Mouse (Mus musculus): ENCODE measurements around the gene Dhodh. TPM values are rescaled to one million over a fixed set of nuclear protein-coding genes. Genes with fewer than 3 reads are reported as not detected.

The Dhodh gene
- total and polyA plus RNA-seq, 2 experiments from 2014 or later: 26.4 to 77.9 TPM

DNA sequence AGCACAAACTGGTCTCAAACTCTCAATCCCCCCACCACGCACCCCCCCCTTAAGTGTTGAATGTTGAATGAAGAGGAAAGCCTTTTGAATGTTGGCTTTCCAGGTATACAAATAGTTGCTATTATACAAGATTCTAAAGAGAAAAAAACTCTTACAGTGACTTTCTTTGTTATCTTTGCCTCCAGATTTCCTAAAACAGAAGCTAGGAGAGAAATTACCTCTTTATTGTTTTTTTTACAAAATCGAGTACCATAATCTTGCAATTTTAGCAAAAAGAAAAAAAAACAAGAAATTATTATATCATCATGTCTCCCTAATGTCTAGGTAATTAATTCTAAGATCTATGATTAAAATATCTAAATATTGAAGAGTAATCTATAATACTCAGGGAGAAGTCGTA is 7.1 kb upstream of the Dhodh start:
- no peaks in the 10 kb centered on the region for H3K36me3 ChIP-seq (replicated peaks; ENCODE audit: control insufficient read depth, insufficient read depth, low read length)
- H3K4me2 ChIP-seq (ENCODE audit: low read depth, low read length): no peak overlapping the region
- H3K9ac ChIP-seq (replicated peaks; ENCODE audit: low read depth, low read length): no peak overlapping the region
- DNase-seq (ENCODE audit: low spot score) (no peak), ATAC-seq (ENCODE audit: insufficient read depth, low read depth) (no peak)
- WGBS: 76% methylated on average over 3 of the region's 3 CpGs
- H3K27ac ChIP-seq (ENCODE audit: low read depth): no peak overlapping the region
- no peak overlapping the region for H3K4me3 ChIP-seq (ENCODE audit: low read depth, low read length)
- H3K9me3 ChIP-seq (replicated peaks; ENCODE audit: control insufficient read depth, low read length): no peaks in the 10 kb centered on the region
- H3K4me1 ChIP-seq (ENCODE audit: control insufficient read depth, insufficient read depth): no peaks in the 10 kb centered on the region
- no peaks in the 10 kb centered on the region for H3K27me3 ChIP-seq (ENCODE audit: control insufficient read depth, insufficient read depth, low read length)
- no peak for TF ChIP-seq CTCF (IDR thresholded peaks at IDR 0.05; ENCODE audit: low read depth)
- no peak for TF ChIP-seq EP300 (IDR thresholded peaks at IDR 0.05; ENCODE audit: low read depth)

- H3K9me3 ChIP-seq (replicated peaks; ENCODE audit: control insufficient read depth, low read length): no peaks in the 10 kb centered on the region
- H3K27ac ChIP-seq (ENCODE audit: low read depth): no peak within 1 kb of the TSS
- peak within 1 kb of the TSS; percentile 27 for H3K4me3 ChIP-seq (ENCODE audit: low read depth, low read length)
- no peak within 1 kb of the TSS for H3K9ac ChIP-seq (replicated peaks; ENCODE audit: low read depth, low read length)
- no peaks in the 10 kb centered on the region for H3K27me3 ChIP-seq (ENCODE audit: control insufficient read depth, insufficient read depth, low read length)
- no peaks in the 10 kb centered on the region for H3K36me3 ChIP-seq (replicated peaks; ENCODE audit: control insufficient read depth, insufficient read depth, low read length)
- peak within 1 kb of the TSS; percentile 54 for H3K4me2 ChIP-seq (ENCODE audit: low read depth, low read length)
- ATAC-seq (ENCODE audit: insufficient read depth, low read depth) (no peak), DNase-seq (ENCODE audit: low spot score) (no peak)
- no peak for TF ChIP-seq CTCF (IDR thresholded peaks at IDR 0.05; ENCODE audit: low read depth)
- no peak for TF ChIP-seq EP300 (IDR thresholded peaks at IDR 0.05; ENCODE audit: low read depth)
- no peaks in the 10 kb centered on the region for H3K4me1 ChIP-seq (ENCODE audit: control insufficient read depth, insufficient read depth)
- WGBS: 38% methylated on average over 27 of the region's 27 CpGs
These were observed 6.1 kb upstream of the Dhodh start, which contains the start of gene Pkd1l3 for GRCm38 (mm10) chr8:109614243-109615210. Gene Pkd1l3, plus strand, starts transcription at chr8:109614517.

DNA sequence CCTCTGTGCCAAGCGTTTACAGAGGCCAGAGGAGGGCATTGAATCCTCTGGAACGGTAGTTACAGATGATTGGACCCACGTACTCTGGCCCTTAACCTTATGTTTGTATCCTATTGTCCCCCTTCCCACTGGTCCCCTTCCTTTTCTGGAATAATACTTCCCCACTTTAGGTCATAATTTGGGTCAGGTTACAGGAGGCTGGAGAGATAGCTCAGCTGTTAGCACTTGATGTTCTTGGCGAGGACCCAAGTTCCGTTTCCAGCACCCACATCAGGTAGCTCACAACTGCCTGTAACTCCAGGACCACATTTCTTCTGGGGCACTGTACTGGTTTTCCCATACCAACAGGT is 655 bp upstream of the Dhodh start:
- H3K27ac ChIP-seq (ENCODE audit: low read depth): peak overlapping the region; percentile 99
- ATAC-seq (ENCODE audit: insufficient read depth, low read depth) (no peak), DNase-seq (ENCODE audit: low spot score) (peak; percentile 17)
- peaks cover 10% of the 10 kb centered on the region; the same call in 1 of the 2 replicates for H3K4me1 ChIP-seq (ENCODE audit: control insufficient read depth, insufficient read depth)
- H3K27me3 ChIP-seq (ENCODE audit: control insufficient read depth, insufficient read depth, low read length): no peaks in the 10 kb centered on the region
- peak overlapping the region; percentile 63; the same call in 1 of the 2 replicates for H3K9ac ChIP-seq (replicated peaks; ENCODE audit: low read depth, low read length)
- H3K4me3 ChIP-seq (ENCODE audit: low read depth, low read length): peak overlapping the region; percentile 69
- 7% methylated on average over 5 of the region's 5 CpGs for WGBS
- TF ChIP-seq CTCF (IDR thresholded peaks at IDR 0.05; ENCODE audit: low read depth): no peak
- TF ChIP-seq EP300 (IDR thresholded peaks at IDR 0.05; ENCODE audit: low read depth): no peak
- H3K4me2 ChIP-seq (ENCODE audit: low read depth, low read length): peak overlapping the region; percentile 90
- no peaks in the 10 kb centered on the region for H3K9me3 ChIP-seq (replicated peaks; ENCODE audit: control insufficient read depth, low read length)
- H3K36me3 ChIP-seq (replicated peaks; ENCODE audit: control insufficient read depth, insufficient read depth, low read length): peaks cover 8% of the 10 kb centered on the region; the same call in 1 of the 2 replicates

DNA sequence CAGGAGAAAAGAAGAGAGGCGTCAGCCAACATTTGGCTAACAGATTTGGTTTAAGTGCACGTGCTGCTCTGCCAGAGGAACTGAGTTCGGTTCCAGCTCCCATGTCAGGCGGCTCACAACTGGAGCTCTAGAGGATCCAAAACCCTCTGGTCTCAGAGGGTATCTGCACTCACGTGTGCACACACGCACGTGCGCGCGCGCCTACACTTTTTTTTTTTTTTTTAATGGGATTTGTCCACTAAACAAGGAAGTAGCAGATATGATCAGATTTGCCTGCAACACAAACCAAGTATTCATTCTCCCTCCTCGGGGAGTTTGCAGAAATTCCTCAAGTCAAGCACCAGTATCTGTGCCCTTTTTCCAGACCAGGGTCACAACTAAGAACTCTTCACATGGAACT is 823 bp downstream of the Dhodh start:
- Histone ChIP-seq H3K27ac (ENCODE audit: low read depth) (peak overlapping the region; percentile 99), H3K4me3 (ENCODE audit: low read depth, low read length) (peak overlapping the region; percentile 69), H3K4me2 (ENCODE audit: low read depth, low read length) (peak overlapping the region; percentile 90), H3K9ac (replicated peaks; ENCODE audit: low read depth, low read length) (peak overlapping the region; percentile 63), H3K27me3 (ENCODE audit: control insufficient read depth, insufficient read depth, low read length) (no peaks in the 10 kb centered on the region), H3K9me3 (replicated peaks; ENCODE audit: control insufficient read depth, low read length) (no peaks in the 10 kb centered on the region), H3K4me1 (ENCODE audit: control insufficient read depth, insufficient read depth) (peaks cover 10% of the 10 kb centered on the region; the same call in 1 of the 2 replicates), H3K36me3 (replicated peaks; ENCODE audit: control insufficient read depth, insufficient read depth, low read length) (peaks cover 22% of the 10 kb centered on the region)
- 12% methylated on average over 12 of the region's 12 CpGs for WGBS
- DNase-seq (ENCODE audit: low spot score) (no peak), ATAC-seq (ENCODE audit: insufficient read depth, low read depth) (no peak)
- no peak for TF ChIP-seq CTCF (IDR thresholded peaks at IDR 0.05; ENCODE audit: low read depth)
- TF ChIP-seq EP300 (IDR thresholded peaks at IDR 0.05; ENCODE audit: low read depth): no peak

DNA sequence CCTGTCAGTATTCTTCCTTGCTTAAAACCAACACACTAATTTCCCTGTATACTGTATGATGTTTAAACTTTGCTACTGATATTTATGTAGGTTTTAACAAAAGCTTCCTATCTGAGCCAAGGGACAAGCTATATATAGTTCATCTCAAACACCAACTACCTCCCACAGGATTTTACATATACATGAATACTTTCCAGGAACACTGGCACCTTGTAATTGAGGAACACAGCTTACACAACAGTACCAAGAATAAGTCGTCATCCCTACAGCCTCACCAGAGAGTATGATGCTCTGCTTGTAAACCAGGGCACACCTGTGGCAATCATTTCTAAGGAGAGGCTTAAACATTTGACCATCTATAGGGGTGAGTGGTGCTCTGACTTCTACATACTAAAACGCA is 1.7 kb downstream of the Dhodh start:
- DNase-seq (ENCODE audit: low spot score) (no peak), ATAC-seq (ENCODE audit: insufficient read depth, low read depth) (no peak)
- Histone ChIP-seq H3K4me3 (ENCODE audit: low read depth, low read length) (no peak overlapping the region), H3K9me3 (replicated peaks; ENCODE audit: control insufficient read depth, low read length) (no peaks in the 10 kb centered on the region), H3K27me3 (ENCODE audit: control insufficient read depth, insufficient read depth, low read length) (no peaks in the 10 kb centered on the region), H3K27ac (ENCODE audit: low read depth) (no peak overlapping the region), H3K36me3 (replicated peaks; ENCODE audit: control insufficient read depth, insufficient read depth, low read length) (peaks cover 32% of the 10 kb centered on the region), H3K4me2 (ENCODE audit: low read depth, low read length) (no peak overlapping the region), H3K4me1 (ENCODE audit: control insufficient read depth, insufficient read depth) (peaks cover 10% of the 10 kb centered on the region; the same call in 1 of the 2 replicates), H3K9ac (replicated peaks; ENCODE audit: low read depth, low read length) (no peak overlapping the region)
- 79% methylated on average over 2 of the region's 2 CpGs for WGBS
- TF ChIP-seq CTCF (IDR thresholded peaks at IDR 0.05; ENCODE audit: low read depth): no peak
- no peak for TF ChIP-seq EP300 (IDR thresholded peaks at IDR 0.05; ENCODE audit: low read depth)

All from heart, postnatal 0 days (tissue).